Mouse (Mus musculus) neural tube, embryonic 12.5 days (tissue): ENCODE results near the gene Rpl13. TPM values are rescaled to one million over a fixed set of nuclear protein-coding genes. Genes with fewer than 3 reads are reported as not detected.
A peak's percentile ranks its signal among the peaks of the same experiment; 100 is the strongest.

Experiments used
- ATAC-seq: fragments of 200-750 bp; cut with Nextera tagmentation; 2 replicates; pipeline ENCODE4 v1.8.0; 2017; ENCODE audit warnings: low read depth, mild to moderate bottlenecking, moderate TSS enrichment, moderate library complexity; ENCODE audit not compliant: low FRiP score
- H3K27ac ChIP-seq: fragments of 300-500 bp; sonication (generic); 2 replicates; pipeline ENCODE4 v1.5.1; 2016
- H3K27me3 ChIP-seq: fragments of 300-500 bp; sonication (generic); replicated peaks from 2 replicates; pipeline ENCODE4 v1.6.1; 2016; ENCODE audit warnings: mild to moderate bottlenecking
- H3K36me3 ChIP-seq: fragments of 300-500 bp; sonication (generic); 2 replicates; pipeline ENCODE4 v1.6.1; 2016; ENCODE audit warnings: mild to moderate bottlenecking
- H3K4me1 ChIP-seq: fragments of 300-500 bp; sonication (generic); 2 replicates; pipeline ENCODE4 v1.6.1; 2016
- H3K4me2 ChIP-seq: fragments of 300-500 bp; sonication (generic); replicated peaks from 2 replicates; pipeline ENCODE4 v1.6.1; 2016; ENCODE audit warnings: mild to moderate bottlenecking
- H3K4me3 ChIP-seq: fragments of 300-500 bp; sonication (generic); 2 replicates; pipeline ENCODE4 v1.5.1; 2016
- H3K9ac ChIP-seq: fragments of 300-500 bp; sonication (generic); 2 replicates; pipeline ENCODE4 v1.6.1; 2016; ENCODE audit warnings: mild to moderate bottlenecking
- H3K9me3 ChIP-seq: fragments of 300-500 bp; sonication (generic); 2 replicates; pipeline ENCODE4 v1.6.1; 2016; ENCODE audit warnings: mild to moderate bottlenecking
- WGBS: fragments of 180-500 bp; shearing (Covaris S2); methylation state at CpG from one replicate; pipeline ENCODE4 v1.1.7; 2016; 5-methylcytosine and 5-hydroxymethylcytosine counted together
- polyA plus RNA-seq: library from polyadenylated mRNA; unstranded; fragments of >200 nt; fragmentation: Nextera tagmentation; extraction: Ambion mirVana; gene quantifications from 2 replicates; pipeline ENCODE4 v1.2.1, GENCODE M21; 2016

The Rpl13 gene
- polyA plus RNA-seq = 922 and 973 TPM in 2 replicates

DNA sequence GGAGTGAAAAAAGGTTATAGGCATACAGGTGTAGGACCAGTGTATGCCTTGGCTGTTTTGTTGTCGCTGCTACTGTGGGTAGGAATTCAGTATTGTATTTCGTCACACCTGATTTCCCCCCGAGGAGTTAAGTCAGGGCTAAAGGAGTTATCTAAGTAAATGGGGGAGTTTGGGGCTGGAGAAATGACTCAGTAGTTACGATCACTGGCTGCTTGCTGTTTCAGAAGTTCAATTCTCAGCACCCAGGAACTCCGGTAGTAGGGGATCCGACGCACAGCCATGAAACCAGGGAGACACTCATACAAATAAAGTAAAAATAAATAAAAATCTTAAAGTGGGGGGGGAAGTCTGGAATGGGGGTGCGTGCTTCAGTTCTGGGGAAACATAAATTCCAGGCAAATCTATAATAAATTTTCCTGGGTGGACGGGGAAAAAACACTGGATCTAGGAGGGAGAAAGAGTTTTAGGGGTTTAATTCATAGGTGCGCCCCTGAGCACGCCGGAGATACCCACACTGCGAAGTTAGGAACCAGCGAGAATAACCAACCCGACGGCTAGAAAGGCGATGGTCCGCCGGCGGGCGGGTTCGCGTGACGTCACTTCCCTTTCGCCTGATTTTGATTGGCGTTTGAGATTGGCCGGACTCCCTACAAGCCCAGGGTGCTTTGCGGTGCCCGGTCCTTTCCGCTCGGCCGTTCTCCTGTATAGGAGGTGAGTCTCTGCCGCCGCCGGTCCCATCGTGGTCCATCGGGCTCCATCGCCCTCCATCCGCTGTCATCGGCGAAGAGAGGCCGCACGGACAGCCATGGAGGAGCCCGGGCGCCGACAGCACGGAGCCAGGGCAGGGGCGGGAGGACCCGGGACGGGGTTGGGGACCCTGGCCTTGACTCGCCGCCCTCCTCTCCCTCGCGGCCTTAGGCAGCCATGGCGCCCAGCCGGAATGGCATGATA lies at the start of gene Rpl13:
Gene Rpl13, plus strand, starts transcription at position 616 of the 951 bp plus-strand sequence.
- 2% methylated on average over 54 of the region's 56 CpGs for WGBS

DNA sequence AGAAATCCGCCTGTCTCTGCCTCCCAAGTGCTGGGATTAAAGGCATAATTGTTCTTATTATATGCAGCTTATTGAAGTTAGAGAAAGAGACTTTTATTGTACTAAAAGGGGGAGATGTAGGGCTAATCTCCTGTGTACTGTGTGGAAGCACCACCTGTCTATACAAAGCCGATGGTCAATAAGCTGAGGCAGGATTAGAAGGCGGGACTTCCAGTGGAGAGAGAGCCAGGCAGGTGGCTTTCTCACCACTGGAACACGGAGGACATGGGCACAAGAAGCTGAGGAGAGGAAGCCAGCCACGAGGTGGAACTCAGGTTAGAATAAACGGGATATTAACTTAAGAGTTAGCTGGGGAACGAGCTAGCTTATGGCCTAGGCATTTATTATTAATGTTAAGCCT lies 39.4 kb upstream of the Rpl13 start, which contains the start of gene Spg7:
Gene Spg7, plus strand, starts transcription at position 222 of the 400 bp plus-strand sequence.
- ATAC-seq = no peak
- Histone ChIP-seq H3K9me3 (no peaks in the 10 kb centered on the region), H3K4me3 (no peak within 1 kb of the TSS), H3K9ac (no peak within 1 kb of the TSS), H3K4me1 (peaks cover 27% of the 10 kb centered on the region), H3K27ac (no peak within 1 kb of the TSS), H3K36me3 (no peaks in the 10 kb centered on the region), H3K27me3 (no peaks in the 10 kb centered on the region), H3K4me2 (no peak within 1 kb of the TSS)
- WGBS = 73% methylated on average over 7 of the region's 7 CpGs

More for the DNA sequence above, at the start of gene Rpl13:
- peak within 1 kb of the TSS; percentile 96 for H3K9ac ChIP-seq
- H3K4me1 ChIP-seq = peaks cover 11% of the 10 kb centered on the region
- H3K9me3 ChIP-seq = no peaks in the 10 kb centered on the region
- H3K27ac ChIP-seq = peak within 1 kb of the TSS; percentile 84
- H3K27me3 ChIP-seq = no peaks in the 10 kb centered on the region
- peak within 1 kb of the TSS; percentile 84 for H3K4me2 ChIP-seq
- H3K36me3 ChIP-seq = peaks cover 39% of the 10 kb centered on the region
- peak; percentile 96 for ATAC-seq
- H3K4me3 ChIP-seq = peak within 1 kb of the TSS; percentile 81

DNA sequence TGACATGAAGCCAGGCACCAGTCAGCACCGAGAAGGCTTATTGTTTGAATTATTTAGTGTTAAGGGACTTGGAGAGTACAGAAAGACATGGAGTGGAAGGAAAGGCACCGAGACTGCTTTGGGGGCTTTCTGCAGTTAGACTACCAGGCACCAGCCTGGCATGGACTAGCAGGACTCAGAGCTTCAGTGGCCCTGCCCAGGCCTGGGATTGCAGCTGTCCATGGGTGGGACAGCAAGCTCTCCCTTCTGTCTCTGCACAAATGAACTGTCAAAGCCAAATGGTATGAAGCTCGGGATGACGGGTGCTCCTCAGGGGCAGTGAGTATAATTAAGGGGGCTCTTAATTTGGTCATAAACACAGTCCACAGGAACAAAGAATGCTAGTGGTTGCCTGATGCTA lies 38.1 kb upstream of the Rpl13 start:
- no peak overlapping the region for H3K27ac ChIP-seq
- no peaks in the 10 kb centered on the region; the same call in 1 of the 2 replicates for H3K36me3 ChIP-seq
- WGBS = 62% methylated on average over 4 of the region's 4 CpGs
- H3K9me3 ChIP-seq = no peaks in the 10 kb centered on the region
- no peak for ATAC-seq
- peaks cover 27% of the 10 kb centered on the region for H3K4me1 ChIP-seq
- no peaks in the 10 kb centered on the region for H3K27me3 ChIP-seq
- H3K4me2 ChIP-seq = peak overlapping the region; percentile 78
- H3K4me3 ChIP-seq = no peak overlapping the region
- H3K9ac ChIP-seq = no peak overlapping the region

DNA sequence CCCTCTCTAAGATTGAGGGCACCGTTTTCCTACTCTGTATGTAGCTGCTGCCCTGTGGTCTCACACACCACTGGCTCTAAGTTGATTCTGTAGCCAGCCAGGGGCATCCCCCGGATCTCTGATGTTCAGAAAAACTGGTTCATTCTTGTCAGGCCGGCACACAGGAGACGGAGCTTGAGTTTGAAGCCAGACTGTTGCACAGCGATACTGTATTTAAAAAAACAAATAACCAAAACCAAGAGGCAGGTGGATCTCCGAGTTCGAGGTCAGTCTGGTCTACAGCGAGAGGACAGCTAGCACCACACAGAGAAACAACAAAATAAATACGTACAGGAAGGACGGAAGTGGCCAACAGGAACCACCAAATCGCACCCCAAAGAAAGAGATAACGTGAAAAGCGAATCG lies 37.3 kb upstream of the Rpl13 start:
- H3K4me1 ChIP-seq = peaks cover 27% of the 10 kb centered on the region
- peak; percentile 48 for ATAC-seq
- H3K4me3 ChIP-seq = peak overlapping the region; percentile 76
- no peaks in the 10 kb centered on the region for H3K27me3 ChIP-seq
- peak overlapping the region; percentile 57 for H3K27ac ChIP-seq
- no peaks in the 10 kb centered on the region; the same call in 1 of the 2 replicates for H3K36me3 ChIP-seq
- peak overlapping the region; percentile 79 for H3K9ac ChIP-seq
- H3K9me3 ChIP-seq = no peaks in the 10 kb centered on the region
- H3K4me2 ChIP-seq = peak overlapping the region; percentile 78
- WGBS = 2% methylated on average over 14 of the region's 14 CpGs

DNA sequence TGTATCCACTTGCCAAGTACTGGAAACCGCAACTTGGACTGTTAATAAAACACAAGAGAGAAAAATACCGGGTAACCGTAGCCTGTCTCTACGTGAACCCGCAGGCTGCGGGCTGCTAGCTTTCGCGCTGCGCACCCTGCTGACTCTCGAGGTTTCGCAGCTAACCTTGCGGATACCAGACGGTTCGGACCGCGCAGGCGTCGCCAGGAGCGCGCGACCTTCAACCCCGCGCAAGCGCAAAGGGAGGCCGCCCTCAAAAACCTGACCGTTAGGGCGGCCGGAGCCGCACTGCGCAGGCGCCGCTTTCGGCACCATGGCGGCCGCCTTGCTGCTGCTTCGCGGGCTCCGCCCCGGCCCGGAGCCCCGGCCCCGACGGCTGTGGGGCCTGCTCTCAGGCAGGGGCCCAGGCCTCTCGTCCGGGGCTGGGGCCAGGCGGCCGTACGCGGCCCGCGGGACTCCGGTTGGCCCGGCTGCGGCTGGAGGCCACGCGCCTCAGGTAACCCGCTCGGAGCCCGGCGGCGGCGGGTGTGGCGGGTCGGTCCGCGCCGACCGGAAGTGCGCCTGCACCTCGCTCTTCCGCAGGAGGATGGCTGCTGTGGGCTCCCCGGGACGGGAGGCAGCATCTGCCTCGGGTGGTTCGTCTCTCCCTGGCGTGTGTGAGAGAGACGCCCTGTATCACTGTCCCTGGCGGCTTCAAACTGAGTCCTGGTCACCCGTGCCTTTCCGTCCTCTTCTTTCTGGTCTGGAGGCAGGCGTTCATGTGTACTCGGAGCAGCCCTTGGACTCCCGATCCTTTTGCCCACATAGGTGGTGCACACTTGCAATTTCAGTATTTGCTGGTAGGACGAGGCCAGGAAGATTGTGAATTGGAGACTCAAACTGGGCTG lies 36.7 kb upstream of the Rpl13 start:
- peak; percentile 97 for ATAC-seq
- Histone ChIP-seq H3K4me1 (peaks cover 27% of the 10 kb centered on the region), H3K36me3 (no peaks in the 10 kb centered on the region; the same call in 1 of the 2 replicates), H3K27me3 (no peaks in the 10 kb centered on the region), H3K4me3 (peak overlapping the region; percentile 76), H3K4me2 (peak overlapping the region; percentile 78), H3K27ac (peak overlapping the region; percentile 69), H3K9ac (peak overlapping the region; percentile 79), H3K9me3 (no peaks in the 10 kb centered on the region)
- under 1% methylated on average over 82 of the region's 84 CpGs for WGBS

DNA sequence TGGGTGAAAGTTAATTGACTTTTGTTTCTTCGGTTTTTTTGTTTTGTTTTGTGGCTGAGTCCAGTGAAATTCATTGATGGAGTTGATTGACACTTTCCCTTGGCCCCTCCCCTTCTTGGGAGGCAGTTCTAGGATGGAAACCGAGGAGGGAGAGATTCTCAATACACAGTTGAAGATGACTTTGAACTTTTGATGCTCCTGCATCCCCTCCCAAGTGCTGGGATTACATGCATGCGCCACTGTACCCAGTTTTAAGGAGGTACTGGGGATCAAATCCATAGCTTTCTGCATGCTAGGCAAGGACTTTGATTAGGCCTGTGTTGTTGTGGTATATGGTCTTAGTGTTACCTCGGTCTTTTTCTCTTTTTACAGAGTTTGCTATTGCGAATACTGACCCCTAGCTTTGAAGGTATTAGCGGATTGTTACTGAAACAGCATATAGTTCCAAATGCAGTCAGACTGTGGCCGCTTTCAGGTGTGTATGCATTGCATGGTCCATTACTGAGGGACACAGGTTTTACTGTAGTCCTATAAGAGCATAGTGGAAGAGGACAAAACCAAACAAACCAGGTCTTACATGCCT lies 36.0 kb upstream of the Rpl13 start:
- H3K4me3 ChIP-seq = peak overlapping the region; percentile 76
- peaks cover 27% of the 10 kb centered on the region for H3K4me1 ChIP-seq
- H3K4me2 ChIP-seq = peak overlapping the region; percentile 78
- H3K9ac ChIP-seq = peak overlapping the region; percentile 79
- H3K36me3 ChIP-seq = peaks cover 3% of the 10 kb centered on the region
- ATAC-seq = no peak
- H3K9me3 ChIP-seq = no peaks in the 10 kb centered on the region
- 44% methylated on average over 7 of the region's 7 CpGs for WGBS
- no peak overlapping the region for H3K27ac ChIP-seq
- H3K27me3 ChIP-seq = no peaks in the 10 kb centered on the region

DNA sequence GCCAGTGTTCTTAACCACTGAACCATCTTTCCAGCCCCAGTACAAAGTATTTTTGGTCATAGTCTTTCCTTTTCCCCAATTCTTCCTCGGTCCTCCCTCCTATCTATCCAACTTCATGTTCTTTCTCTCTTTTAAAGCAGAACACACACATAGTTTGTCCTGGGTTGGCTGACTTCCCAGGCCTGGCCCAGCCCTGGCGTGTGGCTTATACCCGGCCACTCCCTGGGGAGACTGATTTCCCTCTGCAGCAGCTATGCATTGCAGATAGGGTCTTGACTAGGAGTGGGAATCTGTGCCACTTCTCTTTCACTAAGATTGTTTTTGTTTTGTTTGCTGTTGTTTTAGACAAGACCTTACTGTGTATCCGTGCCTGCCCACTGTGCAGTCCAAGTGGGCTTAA lies 31.0 kb upstream of the Rpl13 start:
- ATAC-seq = no peak
- Histone ChIP-seq H3K4me2 (no peak overlapping the region), H3K27me3 (no peaks in the 10 kb centered on the region), H3K9me3 (no peaks in the 10 kb centered on the region), H3K36me3 (peaks cover 48% of the 10 kb centered on the region), H3K4me1 (peaks cover 15% of the 10 kb centered on the region), H3K4me3 (no peak overlapping the region), H3K9ac (no peak overlapping the region), H3K27ac (no peak overlapping the region)
- WGBS = 89% methylated on average over 4 of the region's 4 CpGs

DNA sequence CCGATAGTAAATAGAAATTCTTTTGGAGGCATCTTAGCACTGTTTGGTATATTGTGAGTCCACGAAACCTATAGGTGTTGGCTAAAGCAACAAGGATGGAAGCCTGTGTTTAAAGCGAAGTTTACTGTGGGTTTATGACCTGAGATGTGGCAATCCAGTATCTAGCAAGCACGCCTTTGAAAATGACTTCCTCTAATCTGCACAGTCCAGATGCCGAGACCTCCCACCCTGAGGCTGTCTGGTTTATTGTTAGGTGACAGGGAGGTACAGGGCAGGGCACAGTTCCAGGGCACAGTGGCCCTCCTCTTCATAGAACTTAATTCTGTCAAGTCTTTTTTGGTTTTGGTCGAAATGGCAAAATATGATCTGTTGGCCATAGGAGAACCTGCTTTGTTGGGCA lies 24.9 kb upstream of the Rpl13 start:
- Histone ChIP-seq H3K27ac (no peak overlapping the region), H3K9ac (no peak overlapping the region), H3K27me3 (no peaks in the 10 kb centered on the region), H3K4me2 (no peak overlapping the region), H3K4me1 (no peaks in the 10 kb centered on the region), H3K4me3 (no peak overlapping the region), H3K36me3 (peaks cover 88% of the 10 kb centered on the region), H3K9me3 (no peaks in the 10 kb centered on the region)
- WGBS = 90% methylated on average over 6 of the region's 6 CpGs
- ATAC-seq = no peak

DNA sequence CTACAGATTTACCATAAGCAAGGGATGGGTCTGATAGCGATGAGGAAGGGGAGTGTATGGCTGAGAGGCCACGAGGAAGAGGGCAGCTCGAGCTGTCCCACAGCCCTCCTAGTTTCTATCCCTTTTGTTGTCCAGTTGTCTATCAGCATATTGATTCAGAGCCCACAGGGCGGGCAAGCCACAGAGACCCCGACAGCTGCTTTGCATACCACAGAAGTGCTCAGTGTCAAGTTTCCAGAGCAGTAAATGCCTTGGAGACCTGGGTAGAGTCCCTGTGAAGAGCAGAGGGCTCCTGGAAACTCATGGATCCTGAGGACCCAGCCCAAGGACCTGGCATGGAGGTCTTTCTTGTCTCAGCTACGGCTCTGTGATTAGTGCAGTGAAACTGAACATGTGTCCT lies 19.2 kb upstream of the Rpl13 start:
- ATAC-seq = no peak
- H3K9ac ChIP-seq = no peak overlapping the region
- peaks cover 89% of the 10 kb centered on the region for H3K36me3 ChIP-seq
- no peaks in the 10 kb centered on the region for H3K4me1 ChIP-seq
- no peak overlapping the region for H3K4me3 ChIP-seq
- no peak overlapping the region for H3K27ac ChIP-seq
- no peaks in the 10 kb centered on the region for H3K9me3 ChIP-seq
- no peak overlapping the region for H3K4me2 ChIP-seq
- H3K27me3 ChIP-seq = no peaks in the 10 kb centered on the region
- 83% methylated on average over 6 of the region's 6 CpGs for WGBS

DNA sequence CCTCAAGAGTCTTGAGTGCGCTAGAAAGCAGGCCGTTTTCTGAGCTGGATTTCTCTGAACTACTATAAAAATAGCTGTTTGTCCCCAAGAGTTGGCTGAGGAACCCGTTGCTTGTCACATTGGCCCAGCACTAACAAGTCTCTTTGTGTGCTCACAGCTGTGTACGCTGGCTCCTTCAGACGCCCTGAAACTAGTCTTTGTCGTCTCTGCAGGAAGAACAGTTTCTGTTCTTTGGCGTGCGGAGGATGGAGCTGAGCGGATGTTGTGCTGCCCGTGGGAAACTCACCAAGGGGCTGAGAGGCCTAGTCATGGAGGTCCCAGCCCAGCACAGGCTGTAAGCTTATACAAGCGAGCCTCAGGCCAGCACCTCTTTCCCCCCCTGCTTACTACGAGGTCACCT lies 18.5 kb upstream of the Rpl13 start:
- H3K27me3 ChIP-seq = no peaks in the 10 kb centered on the region
- H3K36me3 ChIP-seq = peaks cover 91% of the 10 kb centered on the region
- ATAC-seq = no peak
- 91% methylated on average over 12 of the region's 12 CpGs for WGBS
- no peak overlapping the region for H3K9ac ChIP-seq
- H3K9me3 ChIP-seq = no peaks in the 10 kb centered on the region
- no peak overlapping the region for H3K4me3 ChIP-seq
- H3K4me1 ChIP-seq = no peaks in the 10 kb centered on the region
- no peak overlapping the region for H3K4me2 ChIP-seq
- no peak overlapping the region for H3K27ac ChIP-seq

DNA sequence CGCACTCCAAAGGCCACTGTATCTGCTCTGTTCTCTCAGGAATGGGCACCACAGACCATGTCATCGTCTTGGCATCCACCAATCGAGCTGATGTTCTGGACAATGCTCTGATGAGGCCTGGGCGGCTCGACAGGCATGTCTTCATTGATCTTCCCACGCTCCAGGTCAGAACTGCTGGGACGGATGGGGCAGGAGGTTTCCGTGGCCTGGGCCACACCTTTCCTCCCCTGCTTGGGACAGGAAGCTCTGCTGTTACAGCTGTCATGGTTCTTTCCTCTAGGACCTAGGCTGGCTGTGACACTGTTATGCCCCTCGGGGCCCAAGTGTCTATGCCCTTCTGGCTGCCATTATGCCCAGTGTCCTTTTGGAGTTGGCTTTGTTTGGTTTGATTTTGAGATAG lies 14.9 kb upstream of the Rpl13 start:
- ATAC-seq = no peak

More for the DNA sequence above, 14.9 kb upstream of the Rpl13 start:
- Histone ChIP-seq H3K27me3 (no peaks in the 10 kb centered on the region), H3K36me3 (peaks cover 95% of the 10 kb centered on the region), H3K4me2 (no peak overlapping the region), H3K4me1 (no peaks in the 10 kb centered on the region), H3K4me3 (no peak overlapping the region), H3K27ac (no peak overlapping the region), H3K9me3 (no peaks in the 10 kb centered on the region), H3K9ac (no peak overlapping the region)
- 88% methylated on average over 9 of the region's 9 CpGs for WGBS
